Mouse (Mus musculus) embryonic facial prominence, embryonic 15.5 days (tissue): ENCODE measurements around the gene Tyms. TPM values are rescaled to one million over a fixed set of nuclear protein-coding genes. Genes with fewer than 3 reads are reported as not detected.

Experiments used
- ATAC-seq: fragments of 200-750 bp; cut with Nextera tagmentation; 2 replicates; pipeline ENCODE4 v1.8.0; 2017; ENCODE audit warnings: low read depth, moderate TSS enrichment; ENCODE audit not compliant: insufficient number of reproducible peaks, low FRiP score, low TSS enrichment
- H3K27ac ChIP-seq: fragments of 300-500 bp; sonication (generic); replicated peaks from 2 replicates; pipeline ENCODE4 v1.5.1; 2015; ENCODE audit warnings: mild to moderate bottlenecking, inconsistent platforms
- H3K27me3 ChIP-seq: fragments of 300-500 bp; sonication (generic); 2 replicates; pipeline ENCODE4 v1.6.1; 2015; ENCODE audit warnings: inconsistent platforms
- H3K36me3 ChIP-seq: fragments of 300-500 bp; sonication (generic); 2 replicates; pipeline ENCODE4 v1.6.1; 2015; ENCODE audit warnings: mild to moderate bottlenecking, inconsistent platforms
- H3K4me1 ChIP-seq: fragments of 300-500 bp; sonication (generic); 2 replicates; pipeline ENCODE4 v1.6.1; 2015; ENCODE audit warnings: inconsistent platforms
- H3K4me2 ChIP-seq: fragments of 300-500 bp; sonication (generic); replicated peaks from 2 replicates; pipeline ENCODE4 v1.6.1; 2015; ENCODE audit warnings: mild to moderate bottlenecking, inconsistent platforms
- H3K4me3 ChIP-seq: fragments of 300-500 bp; sonication (generic); replicated peaks from 2 replicates; pipeline ENCODE4 v1.5.1; 2015; ENCODE audit warnings: mild to moderate bottlenecking, inconsistent platforms
- H3K9ac ChIP-seq: fragments of 300-500 bp; sonication (generic); 2 replicates; pipeline ENCODE4 v1.6.1; 2015; ENCODE audit warnings: inconsistent platforms
- H3K9me3 ChIP-seq: fragments of 300-500 bp; sonication (generic); replicated peaks from 2 replicates; pipeline ENCODE4 v1.6.1; 2016; ENCODE audit warnings: inconsistent platforms
- WGBS: fragments of 180-500 bp; shearing (Covaris S2); methylation state at CpG from one replicate; pipeline ENCODE4 v1.1.7; 2015; 5-methylcytosine and 5-hydroxymethylcytosine counted together
- polyA plus RNA-seq: library from polyadenylated mRNA; unstranded; fragments of >200 nt; fragmentation: Nextera tagmentation; extraction: Ambion mirVana; gene quantifications from 2 replicates; pipeline ENCODE4 v1.2.1, GENCODE M21; 2015

Gene Tyms
- 200 and 215 TPM in 2 replicates for polyA plus RNA-seq

DNA sequence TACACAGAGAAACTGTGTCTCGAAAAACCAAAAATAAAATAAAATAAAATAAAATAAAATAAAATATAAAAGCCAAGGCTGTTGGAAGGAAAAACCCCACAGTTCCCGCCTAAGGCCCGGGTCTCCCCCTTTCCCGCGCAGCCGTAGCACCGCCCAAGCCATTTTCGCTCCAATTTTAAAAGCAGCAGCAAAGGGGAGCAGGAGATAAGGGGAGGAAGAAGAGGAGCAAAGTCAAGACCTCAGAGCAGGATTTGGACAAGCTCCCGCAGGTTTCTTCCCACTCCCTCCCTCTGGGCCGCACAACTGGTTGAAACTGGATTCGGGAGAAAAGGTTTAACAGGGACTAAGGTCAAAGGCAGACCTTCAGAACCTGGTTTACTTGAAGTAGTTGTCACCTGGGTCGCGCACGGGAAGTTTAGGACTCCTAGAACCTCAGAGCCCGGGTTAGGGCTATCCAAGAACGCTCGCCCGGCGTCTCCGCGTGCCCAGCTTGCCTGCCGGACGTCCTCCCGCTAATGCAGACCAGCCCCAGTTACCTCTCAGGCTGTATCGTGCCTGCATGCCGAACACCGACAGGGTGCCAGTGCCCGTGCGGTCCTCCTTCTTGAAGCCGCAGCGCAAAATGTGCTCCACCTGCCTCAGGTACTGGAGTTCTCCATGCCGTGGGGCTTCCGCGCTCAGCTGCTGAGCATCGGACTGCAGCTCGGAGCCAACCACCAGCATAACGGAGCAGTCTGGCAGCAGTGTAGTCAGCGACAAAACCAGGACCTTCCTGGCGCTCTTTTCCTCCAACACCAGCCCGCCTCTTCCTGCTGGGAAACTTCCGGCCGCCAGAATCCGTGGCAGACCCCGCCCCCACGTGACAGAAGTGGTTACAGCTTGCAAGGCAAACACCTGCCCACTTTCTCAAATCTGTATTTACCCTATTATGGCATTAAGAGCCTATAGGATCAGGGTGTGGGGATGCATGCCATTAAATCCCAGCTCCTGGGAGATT lies at the start of gene Tyms:
Tyms (minus strand) TSS at position 793 of the 997 bp plus-strand sequence.
- H3K9me3 ChIP-seq: no peaks in the 10 kb centered on the region
- H3K27me3 ChIP-seq: no peaks in the 10 kb centered on the region
- peaks cover 23% of the 10 kb centered on the region for H3K36me3 ChIP-seq
- H3K4me1 ChIP-seq: peaks cover 3% of the 10 kb centered on the region; the same call in 1 of the 2 replicates
- H3K4me2 ChIP-seq: peak within 1 kb of the TSS; percentile 75
- peak within 1 kb of the TSS; percentile 86 for H3K27ac ChIP-seq
- peak within 1 kb of the TSS; percentile 65 for H3K9ac ChIP-seq
- 2% methylated on average over 45 of the region's 45 CpGs for WGBS
- ATAC-seq: peak; percentile 87
- peak within 1 kb of the TSS; percentile 79 for H3K4me3 ChIP-seq

DNA sequence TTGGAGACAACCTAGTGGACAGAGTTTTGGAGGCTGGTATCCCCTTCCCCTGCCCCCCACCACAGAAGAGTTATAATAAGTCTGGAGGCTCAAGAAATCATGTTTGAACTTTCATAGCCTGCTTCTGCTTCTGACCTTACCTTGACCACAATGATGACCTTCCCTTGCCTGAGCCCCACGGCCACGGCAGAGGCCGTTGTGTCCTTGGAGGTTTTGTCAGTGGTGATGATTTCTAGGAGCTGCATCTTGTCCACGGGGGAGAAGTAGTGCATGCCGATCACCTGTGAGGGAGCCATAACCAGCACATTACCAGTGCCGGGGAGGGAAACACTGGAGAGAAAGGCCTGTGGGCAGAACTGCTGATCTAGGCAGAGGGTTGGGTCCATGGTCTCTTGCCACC lies 49.1 kb upstream of the Tyms start:
- H3K36me3 ChIP-seq: peaks cover 97% of the 10 kb centered on the region
- no peak overlapping the region for H3K27ac ChIP-seq
- H3K4me3 ChIP-seq: no peak overlapping the region
- no peaks in the 10 kb centered on the region for H3K9me3 ChIP-seq
- no peak overlapping the region for H3K4me2 ChIP-seq
- no peak for ATAC-seq
- H3K4me1 ChIP-seq: no peaks in the 10 kb centered on the region
- no peak overlapping the region for H3K9ac ChIP-seq
- WGBS: 90% methylated on average over 6 of the region's 6 CpGs
- no peaks in the 10 kb centered on the region for H3K27me3 ChIP-seq

DNA sequence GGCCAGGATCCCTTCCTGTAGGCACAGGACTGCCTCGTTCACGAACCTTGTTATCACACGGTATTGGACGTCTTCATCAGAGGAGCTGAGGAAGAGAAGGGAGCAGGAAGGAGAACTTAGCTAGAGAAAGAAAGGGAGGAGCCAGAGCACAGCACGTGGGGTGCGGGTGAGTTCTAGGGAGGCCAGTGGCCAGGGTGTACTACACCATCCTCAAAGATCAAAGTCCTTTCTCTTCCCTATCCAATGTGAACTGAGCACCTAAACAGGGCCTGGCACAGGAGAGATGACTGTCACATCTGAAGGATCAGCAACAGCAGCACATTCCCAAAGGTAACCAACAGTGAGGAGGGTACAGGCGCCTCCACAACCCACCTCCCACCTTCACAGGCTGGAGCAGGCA lies 46.7 kb upstream of the Tyms start:
- H3K9me3 ChIP-seq: no peaks in the 10 kb centered on the region
- no peak for ATAC-seq
- no peak overlapping the region for H3K27ac ChIP-seq
- H3K4me2 ChIP-seq: no peak overlapping the region
- no peak overlapping the region for H3K4me3 ChIP-seq
- no peak overlapping the region for H3K9ac ChIP-seq
- WGBS: 86% methylated on average over 7 of the region's 7 CpGs
- H3K27me3 ChIP-seq: peaks cover 12% of the 10 kb centered on the region
- peaks cover 78% of the 10 kb centered on the region for H3K36me3 ChIP-seq
- no peaks in the 10 kb centered on the region for H3K4me1 ChIP-seq

DNA sequence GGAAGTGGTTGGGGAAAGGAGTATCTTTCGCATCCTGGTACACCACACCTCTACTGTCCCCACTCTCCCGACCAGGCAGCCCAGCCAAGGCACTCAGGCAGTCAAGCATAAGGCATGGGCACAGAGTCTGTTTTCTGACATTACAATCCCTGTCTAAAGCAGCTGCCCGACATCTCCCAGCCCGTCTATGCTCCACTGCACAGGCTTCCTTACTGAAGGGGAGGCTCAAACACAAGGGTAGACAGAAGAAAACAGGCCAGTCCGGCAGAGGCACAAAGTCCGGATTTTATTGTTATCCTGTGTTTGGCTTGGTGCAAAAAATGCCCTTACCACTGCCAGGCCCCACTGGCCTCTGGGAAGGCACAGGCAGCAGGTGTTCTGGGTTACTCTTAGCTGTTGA lies 45.7 kb upstream of the Tyms start:
- peaks cover 69% of the 10 kb centered on the region for H3K36me3 ChIP-seq
- no peak for ATAC-seq
- no peak overlapping the region for H3K4me3 ChIP-seq
- no peak overlapping the region for H3K9ac ChIP-seq
- no peak overlapping the region for H3K4me2 ChIP-seq
- peaks cover 9% of the 10 kb centered on the region for H3K4me1 ChIP-seq
- peaks cover 20% of the 10 kb centered on the region for H3K27me3 ChIP-seq
- no peaks in the 10 kb centered on the region for H3K9me3 ChIP-seq
- H3K27ac ChIP-seq: no peak overlapping the region
- 88% methylated on average over 6 of the region's 6 CpGs for WGBS

DNA sequence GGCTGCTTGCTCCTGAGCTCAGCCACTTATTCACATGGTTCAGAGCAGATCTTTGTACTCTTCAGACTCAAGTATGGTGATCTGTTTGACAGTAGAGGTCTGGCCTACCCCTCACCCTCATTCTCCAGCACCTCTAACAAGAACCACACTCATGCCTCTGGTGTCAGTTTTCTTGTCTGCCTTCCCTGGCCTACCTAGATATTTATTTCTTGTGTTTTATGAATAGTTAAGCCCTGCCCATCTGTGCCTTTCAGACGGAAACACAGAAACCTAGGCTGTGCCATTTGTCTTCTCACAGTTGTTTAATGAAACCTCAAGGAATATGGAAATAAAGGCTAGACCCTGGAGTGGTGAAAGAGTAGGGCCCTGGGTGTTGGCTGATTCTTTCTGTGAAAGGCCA lies 44.6 kb upstream of the Tyms start:
- peaks cover 16% of the 10 kb centered on the region for H3K4me1 ChIP-seq
- no peak overlapping the region for H3K4me2 ChIP-seq
- H3K27me3 ChIP-seq: peaks cover 32% of the 10 kb centered on the region
- ATAC-seq: no peak
- H3K9me3 ChIP-seq: no peaks in the 10 kb centered on the region
- peaks cover 58% of the 10 kb centered on the region for H3K36me3 ChIP-seq
- H3K4me3 ChIP-seq: no peak overlapping the region
- no peak overlapping the region for H3K27ac ChIP-seq
- WGBS: 77% methylated on average over 1 of the region's 1 CpGs
- H3K9ac ChIP-seq: no peak overlapping the region

DNA sequence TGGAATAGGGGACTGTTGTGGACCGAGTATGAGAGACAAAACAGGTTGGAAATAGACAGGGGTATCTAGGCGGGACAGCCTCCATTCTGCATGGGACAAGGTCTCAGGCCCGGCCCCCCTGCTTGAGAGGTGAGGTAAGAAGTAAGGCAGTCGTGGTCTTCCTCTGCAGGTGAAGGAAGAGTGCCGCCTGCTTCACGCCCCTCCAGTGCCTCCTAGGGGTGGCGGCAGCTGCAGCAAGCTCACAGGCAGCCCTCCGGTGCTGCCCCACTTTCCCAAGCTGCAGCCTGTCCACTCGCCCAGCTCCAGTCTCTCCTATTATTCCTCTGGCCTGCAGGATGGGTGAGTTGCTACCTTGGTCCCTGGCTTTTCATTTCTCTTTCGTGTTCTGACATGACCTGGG lies 42.3 kb upstream of the Tyms start:
- Histone ChIP-seq H3K36me3 (peaks cover 35% of the 10 kb centered on the region), H3K4me3 (no peak overlapping the region), H3K4me1 (peaks cover 26% of the 10 kb centered on the region), H3K4me2 (no peak overlapping the region), H3K9me3 (no peaks in the 10 kb centered on the region), H3K27me3 (peaks cover 54% of the 10 kb centered on the region), H3K9ac (no peak overlapping the region), H3K27ac (no peak overlapping the region)
- no peak for ATAC-seq
- WGBS: 32% methylated on average over 10 of the region's 10 CpGs

DNA sequence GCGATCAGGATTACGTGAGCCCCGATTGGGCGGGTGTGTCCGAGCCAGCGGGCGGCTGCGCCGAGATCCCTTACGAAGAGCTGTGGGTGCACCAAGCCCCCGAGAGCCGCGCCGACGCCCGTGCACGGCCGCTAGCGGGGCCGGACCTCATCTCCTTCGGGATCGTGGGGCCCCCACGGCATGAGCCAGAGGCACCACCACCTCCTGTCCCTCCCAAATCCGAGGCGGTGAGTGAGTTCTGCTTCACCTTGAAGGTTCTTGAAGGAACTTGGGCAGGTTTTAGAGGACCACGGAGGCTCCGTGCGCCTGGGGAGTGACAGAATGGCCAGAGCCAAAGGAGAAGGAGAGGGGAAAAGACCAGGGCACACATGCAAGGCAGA lies 41.3 kb upstream of the Tyms start:
- H3K9ac ChIP-seq: peak overlapping the region; percentile 18; the same call in 1 of the 2 replicates
- H3K27ac ChIP-seq: no peak overlapping the region
- ATAC-seq: no peak
- peaks cover 30% of the 10 kb centered on the region for H3K4me1 ChIP-seq
- peaks cover 26% of the 10 kb centered on the region for H3K36me3 ChIP-seq
- peaks cover 64% of the 10 kb centered on the region for H3K27me3 ChIP-seq
- no peaks in the 10 kb centered on the region for H3K9me3 ChIP-seq
- H3K4me2 ChIP-seq: peak overlapping the region; percentile 94
- H3K4me3 ChIP-seq: peak overlapping the region; percentile 55
- under 1% methylated on average over 28 of the region's 28 CpGs for WGBS

DNA sequence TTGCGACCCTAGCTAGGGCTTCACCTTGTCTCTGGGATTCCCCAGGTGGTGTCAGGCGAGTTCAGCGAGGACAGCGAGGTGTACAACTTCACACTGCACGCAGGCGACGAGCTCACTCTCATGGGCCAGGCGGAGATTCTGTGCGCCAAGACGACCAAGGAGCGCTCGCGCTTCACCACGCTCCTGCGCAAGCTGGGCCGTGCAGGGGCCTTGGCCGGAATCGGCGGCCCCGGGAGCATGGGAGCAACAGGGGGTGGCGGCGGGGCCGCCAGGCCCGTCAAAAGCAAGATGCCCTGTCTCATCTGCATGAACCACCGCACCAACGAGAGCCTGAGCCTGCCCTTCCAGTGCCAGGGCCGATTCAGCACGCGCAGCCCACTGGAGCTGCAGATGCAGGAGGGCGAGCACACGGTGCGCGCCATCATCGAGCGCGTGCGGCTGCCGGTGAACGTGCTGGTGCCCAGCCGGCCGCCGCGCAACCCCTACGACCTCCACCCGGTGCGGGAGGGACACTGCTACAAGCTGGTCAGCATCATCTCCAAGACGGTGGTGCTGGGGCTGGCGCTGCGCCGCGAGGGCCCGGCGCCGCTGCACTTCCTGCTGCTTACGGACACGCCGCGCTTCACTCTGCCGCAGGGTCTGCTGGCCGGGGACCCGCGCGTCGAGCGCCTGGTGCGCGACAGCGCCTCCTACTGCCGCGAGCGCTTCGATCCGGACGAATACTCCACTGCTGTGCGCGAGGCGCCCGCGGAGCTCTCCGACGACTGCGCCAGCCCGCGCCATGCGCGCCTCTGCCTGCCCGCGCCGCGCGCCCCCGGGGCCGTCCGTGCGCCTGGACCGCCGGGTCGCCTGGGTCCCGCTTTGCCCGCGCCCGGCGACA lies 40.7 kb upstream of the Tyms start:
- H3K9ac ChIP-seq: peak overlapping the region; percentile 29
- peaks cover 68% of the 10 kb centered on the region for H3K27me3 ChIP-seq
- peak; percentile 79 for ATAC-seq
- peaks cover 19% of the 10 kb centered on the region for H3K36me3 ChIP-seq
- H3K9me3 ChIP-seq: no peaks in the 10 kb centered on the region
- H3K4me3 ChIP-seq: peak overlapping the region; percentile 55
- H3K4me1 ChIP-seq: peaks cover 30% of the 10 kb centered on the region
- H3K27ac ChIP-seq: no peak overlapping the region
- H3K4me2 ChIP-seq: peak overlapping the region; percentile 94
- 1% methylated on average over 103 of the region's 103 CpGs for WGBS

DNA sequence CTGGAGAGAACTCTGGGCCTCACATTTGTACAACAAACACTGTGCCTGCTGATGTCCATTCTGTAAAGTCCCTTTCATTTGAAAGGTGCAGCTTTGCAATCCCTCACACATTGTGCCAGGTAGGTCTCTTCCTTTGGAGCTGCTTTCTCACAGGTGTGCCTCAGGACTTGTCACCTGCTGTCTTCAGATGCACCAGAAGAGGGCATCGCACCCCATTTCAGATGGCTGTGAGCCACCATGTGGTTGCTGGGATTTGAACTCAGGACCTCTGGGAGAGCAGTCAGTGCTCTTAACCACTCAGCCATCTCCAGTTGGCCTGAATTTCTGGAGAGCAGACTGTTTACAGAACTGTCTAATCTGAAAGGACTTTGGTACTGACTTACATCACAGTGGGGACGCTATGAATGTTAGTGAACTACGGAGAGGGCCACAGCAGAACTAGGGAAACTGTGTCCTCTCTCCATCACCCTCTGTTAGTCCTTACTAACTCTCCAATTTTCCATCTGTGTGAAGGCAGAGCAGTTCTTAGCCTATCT lies 39.2 kb upstream of the Tyms start:
- H3K36me3 ChIP-seq: peaks cover 5% of the 10 kb centered on the region
- no peak overlapping the region for H3K9ac ChIP-seq
- no peaks in the 10 kb centered on the region for H3K9me3 ChIP-seq
- H3K4me3 ChIP-seq: no peak overlapping the region
- no peak overlapping the region for H3K4me2 ChIP-seq
- WGBS: 84% methylated on average over 3 of the region's 3 CpGs
- ATAC-seq: no peak
- peaks cover 30% of the 10 kb centered on the region for H3K4me1 ChIP-seq
- H3K27me3 ChIP-seq: peaks cover 77% of the 10 kb centered on the region
- no peak overlapping the region for H3K27ac ChIP-seq

DNA sequence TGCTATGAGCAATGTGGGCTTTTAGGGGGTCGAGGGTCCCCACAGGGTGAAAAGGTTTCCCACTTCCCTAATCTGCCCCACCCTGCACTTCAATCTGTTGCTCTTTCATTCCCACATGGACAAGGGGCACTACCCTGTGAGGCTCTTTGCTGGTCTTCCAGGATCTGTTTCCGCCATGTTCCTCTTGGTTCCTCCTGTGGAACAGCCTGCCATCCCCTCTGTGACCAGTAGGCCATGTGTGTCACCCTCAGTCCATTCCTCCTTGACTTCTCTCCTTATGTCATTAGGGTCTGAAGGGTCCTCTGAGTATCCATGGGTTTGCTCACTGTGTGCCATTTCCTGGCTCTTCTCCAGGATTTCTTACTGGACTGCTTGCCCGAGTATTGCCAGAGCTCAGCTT lies 38.4 kb upstream of the Tyms start:
- Histone ChIP-seq H3K9ac (no peak overlapping the region), H3K27ac (no peak overlapping the region), H3K4me2 (no peak overlapping the region), H3K4me3 (no peak overlapping the region), H3K36me3 (no peaks in the 10 kb centered on the region), H3K27me3 (peaks cover 85% of the 10 kb centered on the region), H3K9me3 (no peaks in the 10 kb centered on the region), H3K4me1 (peaks cover 30% of the 10 kb centered on the region)
- ATAC-seq: no peak
- WGBS: 67% methylated on average over 3 of the region's 3 CpGs

DNA sequence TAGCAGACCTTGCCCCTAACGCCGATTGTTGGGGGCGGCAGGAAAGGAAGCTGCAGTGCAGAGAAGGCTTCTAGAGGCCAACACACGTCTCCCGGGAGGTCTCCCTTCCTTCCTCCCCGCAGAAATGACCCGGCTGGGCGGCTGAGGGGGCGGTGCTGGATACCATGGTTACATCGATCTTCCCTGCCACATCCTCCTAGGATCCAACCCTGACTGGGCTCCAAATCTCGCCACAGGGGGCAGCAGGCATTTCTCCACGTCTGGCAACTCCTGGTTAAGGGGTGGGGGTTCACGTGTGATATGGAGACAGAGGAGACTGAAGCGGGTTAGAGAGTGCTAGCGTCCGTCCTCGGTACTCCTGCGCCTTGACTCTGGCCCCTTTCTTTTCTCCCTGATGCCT lies 37.7 kb upstream of the Tyms start:
- peaks cover 31% of the 10 kb centered on the region for H3K4me1 ChIP-seq
- no peaks in the 10 kb centered on the region for H3K36me3 ChIP-seq
- 0 out of 2 replicates have a peak overlapping the region, but pooled peaks have one; percentile 6 for H3K9ac ChIP-seq
- WGBS: 3% methylated on average over 18 of the region's 18 CpGs
- no peak overlapping the region for H3K27ac ChIP-seq
- H3K4me3 ChIP-seq: peak overlapping the region; percentile 7; the same call in 1 of the 2 replicates
- peaks cover 90% of the 10 kb centered on the region for H3K27me3 ChIP-seq
- peak overlapping the region; percentile 37 for H3K4me2 ChIP-seq
- H3K9me3 ChIP-seq: no peaks in the 10 kb centered on the region
- no peak for ATAC-seq
